Comparison of ENCODE assay signal across 21 mouse cellular contexts in the genomic region with DNA sequence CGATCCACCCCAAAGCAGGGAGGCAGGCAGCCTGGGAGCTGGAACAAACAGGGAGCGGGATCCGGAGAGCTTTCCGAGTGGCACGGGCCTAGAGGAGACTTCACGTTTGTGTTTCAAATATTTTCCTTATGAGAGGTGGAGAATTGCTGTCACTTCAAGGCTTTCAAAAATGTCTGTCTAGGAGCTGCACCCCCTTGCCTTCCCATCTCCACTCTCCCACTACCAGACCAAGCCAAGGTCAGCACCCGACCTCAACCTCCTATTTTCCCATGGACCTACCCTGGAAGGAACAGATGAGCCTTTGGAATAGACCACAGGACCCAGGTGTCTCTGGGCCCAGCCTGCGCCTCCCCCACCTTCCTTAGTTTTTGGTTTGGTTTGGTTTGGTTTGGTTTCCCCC. TPM values are rescaled to one million over a fixed set of nuclear protein-coding genes. Genes with fewer than 3 reads are reported as not detected.
"Had no signal": no experiment of that assay in that cellular context is flagged by ENCODE, and none has a peak within 500 bp of the region (broad histone marks: within the 10 kb centered on the region; RNA-seq: fewer than 3 reads in every experiment).

No protein-coding gene starts in this region.

- H3K4me3 ChIP-seq: limb, embryonic 15.5 days; liver, embryonic 12.5 days; midbrain, embryonic 15.5 days had no signal

- ATAC-seq: liver, embryonic 12.5 days; midbrain, embryonic 15.5 days had no signal

- H3K9ac ChIP-seq: limb, embryonic 15.5 days; liver, embryonic 12.5 days; lung, embryonic 14.5 days; midbrain, embryonic 15.5 days had no signal

- H3K27ac ChIP-seq: kidney, postnatal 0 days; limb, embryonic 15.5 days; liver, embryonic 12.5 days; midbrain, embryonic 15.5 days had no signal

- H3K4me2 ChIP-seq: limb, embryonic 15.5 days; liver, embryonic 12.5 days; lung, embryonic 14.5 days; midbrain, embryonic 15.5 days had no signal

- H3K27me3 ChIP-seq: limb, embryonic 15.5 days; midbrain, embryonic 15.5 days had no signal

- DNase-seq: layer of hippocampus, adult 9-11 months; layer of hippocampus, postnatal 36 days; lung, embryonic 14.5 days; lung, postnatal 10 days; right cerebral cortex, postnatal 4 days; spleen, adult 18-20 months; thymus, adult 18-20 months; thymus, postnatal 14 days had no signal

- H3K9me3 ChIP-seq: limb, embryonic 15.5 days; liver, embryonic 12.5 days; midbrain, embryonic 15.5 days had no signal

RNA-seq across cellular contexts. Expression of a gene that starts 8.8 kb away (rescaled TPM):
- total RNA-seq: megakaryocyte, adult 5-6 weeks; neutrophil, adult 5-6 weeks had no signal
- polyA plus RNA-seq: kidney, postnatal 0 days; limb, embryonic 11.5 days; limb, embryonic 15.5 days; liver, embryonic 12.5 days; liver, embryonic 16.5 days; lung, embryonic 14.5 days; stomach, embryonic 14.5 days had no signal

RNA-seq across cellular contexts. Expression of a gene that starts 23.3 kb away (rescaled TPM):
- total RNA-seq: layer of hippocampus, adult 18-20 months; layer of hippocampus, postnatal 36 days; left cerebral cortex, adult 8-10 months; left cerebral cortex, postnatal 25 days; megakaryocyte, adult 5-6 weeks had no signal
- polyA plus RNA-seq: kidney, postnatal 0 days; limb, embryonic 11.5 days; limb, embryonic 15.5 days; liver, embryonic 12.5 days; liver, embryonic 16.5 days; lung, embryonic 14.5 days; midbrain, embryonic 15.5 days; neural tube, embryonic 11.5 days; stomach, embryonic 14.5 days had no signal
